Comparison of ENCODE assay signal across 19 mouse cellular contexts in the genomic region with DNA sequence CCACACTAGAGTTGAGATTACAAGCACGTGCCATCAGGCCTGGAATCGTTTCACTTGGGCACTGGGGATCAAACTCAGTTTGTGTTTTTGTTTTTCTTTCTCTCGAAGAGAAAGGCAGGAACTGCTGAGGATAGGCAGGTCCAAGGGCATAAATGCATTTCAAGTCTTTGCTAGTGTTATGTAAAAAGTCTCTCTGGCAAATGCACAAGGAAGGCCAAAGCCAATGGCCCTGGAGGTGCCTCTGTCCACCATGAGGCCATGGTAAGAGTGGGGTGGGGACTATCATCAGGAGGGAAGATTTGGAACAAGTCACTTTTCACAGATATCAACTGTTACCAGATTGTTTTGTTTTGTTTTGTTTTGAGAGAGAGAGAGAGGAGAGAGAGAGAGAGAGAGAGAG. TPM values are rescaled to one million over a fixed set of nuclear protein-coding genes. Genes with fewer than 3 reads are reported as not detected.
"Had no signal": no experiment of that assay in that cellular context is flagged by ENCODE, and none has a peak within 500 bp of the region (broad histone marks: within the 10 kb centered on the region; RNA-seq: fewer than 3 reads in every experiment).

No protein-coding gene starts in this region.

- DNase-seq: kidney, postnatal 14 days; midbrain, embryonic 14.5 days; right cerebral cortex, adult 18-20 months; right cerebral cortex, postnatal 25 days; thymus, postnatal 4 days had no signal

- H3K27me3 ChIP-seq: hindbrain, embryonic 15.5 days; neural tube, embryonic 15.5 days had no signal

- ATAC-seq: intestine, embryonic 16.5 days had no signal

- H3K36me3 ChIP-seq: hindbrain, embryonic 15.5 days; limb, embryonic 12.5 days; midbrain, embryonic 10.5 days; neural tube, embryonic 15.5 days had no signal

- H3K9me3 ChIP-seq: hindbrain, embryonic 15.5 days; limb, embryonic 12.5 days; midbrain, embryonic 10.5 days; neural tube, embryonic 15.5 days had no signal

- H3K27ac ChIP-seq: hindbrain, embryonic 15.5 days; left cerebral cortex, adult 2 months; limb, embryonic 12.5 days; liver, embryonic 14.5 days; midbrain, embryonic 10.5 days; neural tube, embryonic 15.5 days; stomach, postnatal 0 days had no signal

- H3K4me3 ChIP-seq: hindbrain, embryonic 15.5 days; left cerebral cortex, adult 2 months; limb, embryonic 12.5 days; midbrain, embryonic 10.5 days; myocyte; neural tube, embryonic 15.5 days had no signal

- H3K4me2 ChIP-seq: hindbrain, embryonic 15.5 days; limb, embryonic 12.5 days; neural tube, embryonic 15.5 days had no signal

- H3K4me1 ChIP-seq: hindbrain, embryonic 15.5 days; neural tube, embryonic 15.5 days had no signal

- H3K9ac ChIP-seq: hindbrain, embryonic 15.5 days; limb, embryonic 12.5 days; liver, embryonic 14.5 days; neural tube, embryonic 15.5 days had no signal

RNA-seq across cellular contexts. Expression of a gene that starts 12.1 kb away (rescaled TPM):
- polyA plus RNA-seq: hindbrain, embryonic 15.5 days; intestine, embryonic 16.5 days; kidney, embryonic 14.5 days; large intestine, adult 2 months; limb, embryonic 12.5 days; liver, adult 2 months; midbrain, embryonic 10.5 days; midbrain, embryonic 14.5 days; myocyte; neural tube, embryonic 11.5 days; neural tube, embryonic 15.5 days; small intestine, adult 2 months had no signal
